Mouse (Mus musculus) embryonic fibroblast, embryonic 13.5 days (primary cell): Measurements from ENCODE around the gene Rps6ka4.

ENCODE experiments used
- CTCF ChIP-seq: IDR thresholded peaks from 2 replicates; pipeline ENCODE4 v1.5.1; 2011; ENCODE audit warnings: mild to moderate bottlenecking, control low read depth, low read length, moderate library complexity, borderline replicate concordance; ENCODE audit not compliant: insufficient read depth
- POLR2A ChIP-seq: IDR thresholded peaks from 2 replicates; pipeline ENCODE4 v1.6.1; 2011; ENCODE audit warnings: low read depth, mild to moderate bottlenecking, control low read depth, low read length, moderate library complexity

GRCm38 (mm10) chr19:6856281-6857002 is 16.0 kb upstream of the Rps6ka4 start:
- peak; percentile 48; the same call in 1 of the 2 replicates for TF ChIP-seq CTCF
- TF ChIP-seq POLR2A = no peak
